Mouse (Mus musculus) cerebellum, adult 18-20 months (tissue): ENCODE data around the gene Ascl1.

Experiments used
- DNase-seq, 2 experiments: peaks; one replicate each; pipeline ENCODE4 v3.0.0; 2021

The Ascl1 gene

GRCm38 (mm10) chr10:87484831-87485720 lies 8.4 kb downstream of the Ascl1 start:
- DNase-seq, result no peak

DNA sequence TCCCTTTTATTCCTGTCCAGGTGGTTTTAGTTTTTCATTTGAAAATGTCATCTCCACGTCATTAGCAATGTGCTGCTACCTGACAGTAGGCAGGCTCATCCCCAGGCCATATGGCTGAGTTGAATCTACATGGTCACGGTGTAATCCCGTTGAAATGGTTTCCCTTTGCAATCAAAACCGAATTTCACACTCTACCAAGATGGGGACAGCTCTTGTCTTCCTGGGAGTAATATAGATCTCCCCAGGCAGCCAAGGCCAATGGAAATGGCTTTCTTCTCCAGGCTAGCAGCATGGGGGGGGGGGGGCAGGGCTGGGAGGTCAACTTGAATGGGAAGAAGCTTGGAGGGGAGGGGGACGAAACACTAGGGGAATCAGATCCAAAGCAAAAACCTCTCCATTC lies 15.6 kb downstream of the Ascl1 start:
- no peak for DNase-seq

- DNase-seq, result no peak
Measured at GRCm38 (mm10) chr10:87474971-87475370, 18.5 kb downstream of the Ascl1 start.

GRCm38 (mm10) chr10:87473475-87474131 lies 19.9 kb downstream of the Ascl1 start:
- DNase-seq, result no peak

GRCm38 (mm10) chr10:87450777-87451176 lies 42.7 kb downstream of the Ascl1 start:
- DNase-seq, result no peak

DNA sequence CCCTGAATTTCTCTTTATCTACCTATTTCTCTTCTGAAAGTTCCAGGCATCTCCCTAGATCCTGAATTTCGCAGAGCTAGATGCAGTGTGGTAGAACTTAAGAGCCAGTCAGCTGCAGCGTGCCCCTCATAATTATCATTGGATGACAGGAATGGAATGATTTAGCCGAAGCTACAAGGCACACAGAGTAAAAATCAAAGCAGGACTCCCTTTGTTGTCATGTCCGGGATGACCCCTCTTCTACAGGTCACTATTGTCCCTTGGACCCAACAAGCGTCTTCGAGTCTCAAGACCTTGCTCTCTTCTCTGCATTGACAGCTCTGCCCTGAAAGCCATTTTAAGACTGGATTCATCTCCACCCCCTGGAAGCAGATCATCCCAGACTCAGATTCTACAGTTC lies 44.1 kb downstream of the Ascl1 start:
- no peak for DNase-seq

- no peak for DNase-seq
Measured at GRCm38 (mm10) chr10:87448257-87448656, 45.2 kb downstream of the Ascl1 start.

- peak; percentile 3 to 7 for DNase-seq
Measured at GRCm38 (mm10) chr10:87447754-87448095, 45.7 kb downstream of the Ascl1 start.

GRCm38 (mm10) chr10:87446829-87447753 lies 46.4 kb downstream of the Ascl1 start:
- peak in 1 of 2 experiments; percentile 3 for DNase-seq

DNA sequence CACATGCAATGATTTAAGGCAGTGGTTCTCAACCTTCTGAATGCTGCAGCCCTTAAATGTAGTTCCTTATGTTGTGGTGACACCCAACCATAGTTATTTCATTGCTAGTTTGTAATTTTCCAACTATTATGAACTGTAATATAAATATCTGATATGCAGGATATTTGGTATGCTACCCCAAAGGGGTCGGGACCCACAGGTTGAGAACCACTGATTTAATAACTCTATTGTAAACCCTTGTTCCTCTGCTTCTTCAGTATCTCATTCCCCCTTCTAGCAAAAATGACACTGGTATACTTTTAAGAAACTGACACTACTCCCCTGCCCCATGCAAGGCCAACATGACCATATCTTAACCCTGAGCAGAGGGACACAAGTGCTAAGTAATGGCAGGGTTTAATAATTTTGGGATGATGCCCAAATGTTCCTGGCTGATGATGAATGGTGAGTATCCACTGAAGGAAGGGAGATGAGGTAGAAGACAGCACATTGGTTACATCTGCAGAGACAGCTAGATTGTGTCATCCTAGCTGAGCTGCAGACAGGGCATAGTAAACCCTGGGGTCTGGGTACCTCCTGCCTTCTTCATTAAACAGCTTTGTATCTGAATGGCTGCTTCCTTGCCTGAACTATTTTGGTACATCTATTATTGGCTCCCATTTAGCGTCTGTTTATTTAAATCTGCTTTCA lies 47.2 kb downstream of the Ascl1 start:
- DNase-seq, result no peak
